Mouse (Mus musculus) gastrocnemius, postnatal 10 days (tissue): Measurements from ENCODE around the gene Gm5426. TPM values are rescaled to one million over a fixed set of nuclear protein-coding genes. Genes with fewer than 3 reads are reported as not detected.

Source experiments
- DNase-seq: peaks from one replicate; pipeline ENCODE4 v3.0.0; 2021; ENCODE audit warnings: mixed read lengths
- total RNA-seq, 2 experiments: library from RNA; stranded (reverse); gene quantifications; 2 replicates each; pipeline ENCODE4 v1.2.3; 2021

Gene Gm5426
- total RNA-seq, 2 experiments from 2014 or later = not detected

GRCm38 (mm10) chr10:96139274-96139673 lies 2.9 kb downstream of the Gm5426 start:
- peak; percentile 15 for DNase-seq

GRCm38 (mm10) chr10:96146578-96146977 lies 10.2 kb downstream of the Gm5426 start:
- no peak for DNase-seq

GRCm38 (mm10) chr10:96148250-96148699 lies 11.9 kb downstream of the Gm5426 start:
- peak; percentile 51 for DNase-seq

- DNase-seq = no peak
Observed at GRCm38 (mm10) chr10:96150401-96151116, 14.2 kb downstream of the Gm5426 start.

- no peak for DNase-seq
Observed at GRCm38 (mm10) chr10:96153315-96153714, 16.9 kb downstream of the Gm5426 start.

GRCm38 (mm10) chr10:96162975-96163706 lies 26.7 kb downstream of the Gm5426 start:
- DNase-seq = no peak

- no peak for DNase-seq
Observed at GRCm38 (mm10) chr10:96163791-96164190, 27.4 kb downstream of the Gm5426 start.

- no peak for DNase-seq
Observed at GRCm38 (mm10) chr10:96165260-96165659, 28.9 kb downstream of the Gm5426 start.

GRCm38 (mm10) chr10:96168998-96169397 lies 32.6 kb downstream of the Gm5426 start:
- no peak for DNase-seq

GRCm38 (mm10) chr10:96171546-96171945 lies 35.1 kb downstream of the Gm5426 start:
- no peak for DNase-seq

- no peak for DNase-seq
Observed at GRCm38 (mm10) chr10:96172964-96173363, 36.6 kb downstream of the Gm5426 start.

- no peak for DNase-seq
Observed at GRCm38 (mm10) chr10:96173771-96174170, 37.4 kb downstream of the Gm5426 start.

GRCm38 (mm10) chr10:96176916-96177315 lies 40.5 kb downstream of the Gm5426 start:
- DNase-seq = no peak

- DNase-seq = no peak
Observed at GRCm38 (mm10) chr10:96180554-96181397, 44.4 kb downstream of the Gm5426 start.

- no peak for DNase-seq
Observed at GRCm38 (mm10) chr10:96181398-96181790, 45.0 kb downstream of the Gm5426 start.

- no peak for DNase-seq
Observed at GRCm38 (mm10) chr10:96181883-96182628, 45.7 kb downstream of the Gm5426 start.

GRCm38 (mm10) chr10:96185026-96185425 lies 48.6 kb downstream of the Gm5426 start:
- no peak for DNase-seq

GRCm38 (mm10) chr10:96185601-96186000 lies 49.2 kb downstream of the Gm5426 start:
- no peak for DNase-seq
